Mouse (Mus musculus): Measurements from ENCODE around the gene Capn13. TPM values are rescaled to one million over a fixed set of nuclear protein-coding genes. Genes with fewer than 3 reads are reported as not detected.

Gene Capn13
- polyA plus RNA-seq (2015; fragmentation: Nextera tagmentation; extraction: Ambion mirVana) = not detected in 2 replicates

DNA sequence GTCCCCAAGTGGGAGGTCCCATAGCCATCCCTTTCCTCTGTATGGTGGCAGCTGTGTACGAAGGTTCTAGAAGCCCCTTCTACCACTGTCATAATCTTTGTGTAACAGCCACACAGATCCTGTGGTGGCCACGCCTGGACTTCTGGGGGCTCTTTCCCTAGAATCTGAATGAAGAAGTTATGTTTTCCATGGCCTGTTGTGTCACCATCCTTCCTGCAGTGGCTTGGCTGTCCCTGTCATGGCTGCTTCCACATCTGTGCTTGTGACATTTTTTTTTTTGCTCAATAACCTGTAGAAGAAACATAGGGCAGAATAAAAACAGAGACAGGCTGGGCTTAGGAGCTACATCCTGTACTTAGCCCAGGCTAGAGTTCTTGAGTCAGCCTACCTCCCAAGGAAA lies at the start of gene Capn13:
TSS of gene Capn13 (minus strand) at position 5 of the 400 bp plus-strand sequence.
- Histone ChIP-seq H3K4me3 (ENCODE audit: low read depth, low read length) (no peak within 1 kb of the TSS), H3K9ac (ENCODE audit: low read depth, low read length) (no peak within 1 kb of the TSS), H3K4me1 (ENCODE audit: control insufficient read depth, insufficient read depth, low read length) (no peaks in the 10 kb centered on the region), H3K36me3 (ENCODE audit: control insufficient read depth, insufficient read depth, low read length) (no peaks in the 10 kb centered on the region), H3K27me3 (ENCODE audit: control insufficient read depth, insufficient read depth, low read depth, low read length) (no peaks in the 10 kb centered on the region), H3K9me3 (replicated peaks; ENCODE audit: control insufficient read depth, low read length, poor library complexity, severe bottlenecking) (no peaks in the 10 kb centered on the region), H3K4me2 (ENCODE audit: low read length) (no peak within 1 kb of the TSS), H3K27ac (ENCODE audit: low read length) (no peak within 1 kb of the TSS)
- no peak for ATAC-seq
- WGBS = 71% methylated on average over 2 of the region's 2 CpGs

DNA sequence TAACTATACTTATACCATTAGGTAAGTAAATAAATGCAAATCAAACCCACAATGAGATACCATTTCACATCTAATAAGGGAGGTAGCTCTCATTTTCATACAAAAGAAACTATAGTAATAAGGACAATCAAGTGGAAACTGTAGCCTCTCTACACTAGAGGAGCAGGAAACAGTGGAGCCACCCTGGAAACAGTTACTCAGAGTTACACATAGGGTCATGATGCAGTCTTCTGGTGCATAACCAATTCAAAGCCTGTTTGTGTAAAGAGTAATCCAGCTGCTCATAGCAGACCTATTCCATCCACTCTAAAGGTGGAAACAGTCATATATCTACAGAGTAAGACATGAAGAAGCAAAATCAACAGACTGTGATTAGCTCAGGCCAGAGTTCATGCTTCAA lies 48.4 kb upstream of the Capn13 start:
- H3K36me3 ChIP-seq (ENCODE audit: control insufficient read depth, insufficient read depth, low read length) = no peaks in the 10 kb centered on the region
- H3K4me3 ChIP-seq (ENCODE audit: low read depth, low read length) = no peak overlapping the region
- ATAC-seq = no peak
- H3K27ac ChIP-seq (ENCODE audit: low read length) = no peak overlapping the region
- H3K4me1 ChIP-seq (ENCODE audit: control insufficient read depth, insufficient read depth, low read length) = 0 out of 2 replicates have a peak, but pooled peaks cover 2% of the 10 kb centered on the region
- H3K27me3 ChIP-seq (ENCODE audit: control insufficient read depth, insufficient read depth, low read depth, low read length) = no peaks in the 10 kb centered on the region
- H3K9me3 ChIP-seq (replicated peaks; ENCODE audit: control insufficient read depth, low read length, poor library complexity, severe bottlenecking) = no peaks in the 10 kb centered on the region
- no peak overlapping the region for H3K9ac ChIP-seq (ENCODE audit: low read depth, low read length)
- H3K4me2 ChIP-seq (ENCODE audit: low read length) = no peak overlapping the region

- ATAC-seq = no peak
- 100% methylated on average over 1 of the region's 1 CpGs for WGBS
- H3K27me3 ChIP-seq (ENCODE audit: control insufficient read depth, insufficient read depth, low read depth, low read length) = no peaks in the 10 kb centered on the region
- H3K4me3 ChIP-seq (ENCODE audit: low read depth, low read length) = no peak overlapping the region
- H3K4me1 ChIP-seq (ENCODE audit: control insufficient read depth, insufficient read depth, low read length) = no peaks in the 10 kb centered on the region
- H3K9me3 ChIP-seq (replicated peaks; ENCODE audit: control insufficient read depth, low read length, poor library complexity, severe bottlenecking) = no peaks in the 10 kb centered on the region
- H3K4me2 ChIP-seq (ENCODE audit: low read length) = no peak overlapping the region
- H3K27ac ChIP-seq (ENCODE audit: low read length) = no peak overlapping the region
- H3K36me3 ChIP-seq (ENCODE audit: control insufficient read depth, insufficient read depth, low read length) = no peaks in the 10 kb centered on the region
- H3K9ac ChIP-seq (ENCODE audit: low read depth, low read length) = no peak overlapping the region
These were observed 40.1 kb upstream of the Capn13 start for GRCm38 (mm10) chr17:73440798-73441197.

DNA sequence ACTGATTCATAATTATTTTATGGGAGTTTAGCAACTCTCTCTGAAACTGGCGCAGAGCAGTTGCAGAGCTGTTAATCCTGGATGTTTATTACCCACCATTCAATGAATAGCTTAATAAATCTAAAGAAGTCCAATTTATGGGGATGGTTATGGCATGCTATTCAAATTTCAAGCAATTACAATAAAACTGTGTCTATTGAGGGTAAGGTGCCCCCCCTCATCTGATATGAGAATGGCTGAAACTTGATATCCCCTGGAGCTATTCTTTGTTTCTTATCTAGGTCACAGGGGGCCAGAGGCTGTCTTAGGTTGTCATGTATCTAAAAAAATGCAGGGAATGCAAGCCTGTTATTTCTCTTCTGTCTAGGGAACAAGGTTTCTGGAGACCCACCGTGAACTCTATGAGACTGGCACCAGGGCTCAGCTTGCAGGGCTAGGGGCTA lies 31.9 kb upstream of the Capn13 start:
- WGBS = 63% methylated on average over 2 of the region's 2 CpGs
- H3K27ac ChIP-seq (ENCODE audit: low read length) = no peak overlapping the region
- H3K4me1 ChIP-seq (ENCODE audit: control insufficient read depth, insufficient read depth, low read length) = no peaks in the 10 kb centered on the region
- H3K36me3 ChIP-seq (ENCODE audit: control insufficient read depth, insufficient read depth, low read length) = no peaks in the 10 kb centered on the region
- H3K9ac ChIP-seq (ENCODE audit: low read depth, low read length) = no peak overlapping the region
- no peaks in the 10 kb centered on the region for H3K9me3 ChIP-seq (replicated peaks; ENCODE audit: control insufficient read depth, low read length, poor library complexity, severe bottlenecking)
- H3K27me3 ChIP-seq (ENCODE audit: control insufficient read depth, insufficient read depth, low read depth, low read length) = no peaks in the 10 kb centered on the region
- H3K4me3 ChIP-seq (ENCODE audit: low read depth, low read length) = no peak overlapping the region
- H3K4me2 ChIP-seq (ENCODE audit: low read length) = no peak overlapping the region
- no peak for ATAC-seq

DNA sequence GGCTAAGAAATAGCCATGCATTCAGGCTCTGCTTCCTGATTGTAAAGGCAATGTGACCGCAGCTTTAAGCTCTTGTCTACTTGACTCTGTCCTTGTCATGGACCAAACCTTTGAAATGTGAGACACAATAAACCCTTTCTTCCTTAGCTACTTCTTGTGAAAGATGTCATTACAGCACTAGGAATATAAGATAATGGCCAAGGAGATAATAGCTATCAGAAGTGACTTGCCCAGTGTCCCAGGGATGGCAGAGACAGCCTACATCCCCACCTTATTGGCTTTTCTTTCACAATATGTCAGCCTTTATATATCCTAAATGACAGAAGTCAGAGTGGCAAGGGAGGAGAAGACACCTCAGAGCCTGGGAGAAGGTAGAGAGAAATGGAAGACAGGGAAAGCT lies 31.4 kb upstream of the Capn13 start:
- no peaks in the 10 kb centered on the region for H3K36me3 ChIP-seq (ENCODE audit: control insufficient read depth, insufficient read depth, low read length)
- no peak overlapping the region for H3K4me3 ChIP-seq (ENCODE audit: low read depth, low read length)
- no peak overlapping the region for H3K4me2 ChIP-seq (ENCODE audit: low read length)
- 90% methylated on average over 1 of the region's 1 CpGs for WGBS
- H3K9ac ChIP-seq (ENCODE audit: low read depth, low read length) = no peak overlapping the region
- H3K9me3 ChIP-seq (replicated peaks; ENCODE audit: control insufficient read depth, low read length, poor library complexity, severe bottlenecking) = no peaks in the 10 kb centered on the region
- H3K4me1 ChIP-seq (ENCODE audit: control insufficient read depth, insufficient read depth, low read length) = no peaks in the 10 kb centered on the region
- no peak for ATAC-seq
- H3K27ac ChIP-seq (ENCODE audit: low read length) = no peak overlapping the region
- H3K27me3 ChIP-seq (ENCODE audit: control insufficient read depth, insufficient read depth, low read depth, low read length) = no peaks in the 10 kb centered on the region

- H3K27me3 ChIP-seq (ENCODE audit: control insufficient read depth, insufficient read depth, low read depth, low read length) = no peaks in the 10 kb centered on the region
- no peaks in the 10 kb centered on the region for H3K9me3 ChIP-seq (replicated peaks; ENCODE audit: control insufficient read depth, low read length, poor library complexity, severe bottlenecking)
- H3K4me1 ChIP-seq (ENCODE audit: control insufficient read depth, insufficient read depth, low read length) = peaks cover 9% of the 10 kb centered on the region
- no peak overlapping the region for H3K9ac ChIP-seq (ENCODE audit: low read depth, low read length)
- H3K4me3 ChIP-seq (ENCODE audit: low read depth, low read length) = no peak overlapping the region
- H3K27ac ChIP-seq (ENCODE audit: low read length) = no peak overlapping the region
- no peak for ATAC-seq
- WGBS = 33% methylated on average over 2 of the region's 2 CpGs
- no peaks in the 10 kb centered on the region for H3K36me3 ChIP-seq (ENCODE audit: control insufficient read depth, insufficient read depth, low read length)
- H3K4me2 ChIP-seq (ENCODE audit: low read length) = no peak overlapping the region
These were observed 16.7 kb upstream of the Capn13 start for GRCm38 (mm10) chr17:73417382-73417781.

DNA sequence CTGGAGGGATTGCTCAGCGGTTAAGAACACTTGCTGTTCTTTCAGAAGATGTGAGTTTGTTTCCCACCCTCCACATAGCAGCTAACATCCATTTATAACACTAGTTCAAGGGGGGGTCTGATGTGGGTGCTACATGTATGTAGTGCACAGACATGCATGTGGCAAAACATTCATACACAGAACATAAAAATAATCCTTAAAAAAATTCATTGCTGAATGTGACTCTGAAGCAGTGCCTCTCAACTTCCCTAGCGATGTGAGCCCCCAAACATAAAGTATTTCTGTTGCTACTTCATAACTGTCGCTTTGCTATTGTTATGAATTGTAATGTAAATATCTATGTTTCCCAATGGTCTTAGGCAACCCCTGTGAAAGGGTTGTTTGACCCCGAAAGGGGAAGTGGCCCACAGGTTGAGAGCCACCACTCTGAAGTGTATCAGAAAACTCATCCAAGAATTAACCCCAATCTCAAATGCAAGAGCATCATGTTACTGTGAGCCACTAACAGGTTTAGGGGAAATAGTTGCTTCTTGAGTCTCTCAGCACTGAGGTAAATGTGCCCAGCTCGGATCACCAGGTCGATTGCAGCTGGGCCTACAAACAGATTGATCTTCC lies 15.6 kb upstream of the Capn13 start:
- WGBS = 61% methylated on average over 6 of the region's 6 CpGs

GRCm38 (mm10) chr17:73411817-73412216 lies 11.2 kb upstream of the Capn13 start:
- H3K4me1 ChIP-seq (ENCODE audit: control insufficient read depth, insufficient read depth, low read length) = peaks cover under 1% of the 10 kb centered on the region; the same call in 1 of the 2 replicates
- no peak overlapping the region for H3K4me3 ChIP-seq (ENCODE audit: low read depth, low read length)
- H3K4me2 ChIP-seq (ENCODE audit: low read length) = no peak overlapping the region
- no peaks in the 10 kb centered on the region for H3K27me3 ChIP-seq (ENCODE audit: control insufficient read depth, insufficient read depth, low read depth, low read length)
- ATAC-seq = no peak
- no peak overlapping the region for H3K27ac ChIP-seq (ENCODE audit: low read length)
- WGBS = 34% methylated on average over 4 of the region's 4 CpGs
- H3K9ac ChIP-seq (ENCODE audit: low read depth, low read length) = no peak overlapping the region
- no peaks in the 10 kb centered on the region for H3K9me3 ChIP-seq (replicated peaks; ENCODE audit: control insufficient read depth, low read length, poor library complexity, severe bottlenecking)
- no peaks in the 10 kb centered on the region for H3K36me3 ChIP-seq (ENCODE audit: control insufficient read depth, insufficient read depth, low read length)

More for the DNA sequence above, 15.6 kb upstream of the Capn13 start:
- no peaks in the 10 kb centered on the region for H3K36me3 ChIP-seq (ENCODE audit: control insufficient read depth, insufficient read depth, low read length)
- ATAC-seq = no peak
- no peaks in the 10 kb centered on the region for H3K27me3 ChIP-seq (ENCODE audit: control insufficient read depth, insufficient read depth, low read depth, low read length)
- no peak overlapping the region for H3K9ac ChIP-seq (ENCODE audit: low read depth, low read length)
- H3K4me3 ChIP-seq (ENCODE audit: low read depth, low read length) = no peak overlapping the region
- peaks cover 9% of the 10 kb centered on the region for H3K4me1 ChIP-seq (ENCODE audit: control insufficient read depth, insufficient read depth, low read length)
- H3K9me3 ChIP-seq (replicated peaks; ENCODE audit: control insufficient read depth, low read length, poor library complexity, severe bottlenecking) = no peaks in the 10 kb centered on the region
- H3K4me2 ChIP-seq (ENCODE audit: low read length) = no peak overlapping the region
- H3K27ac ChIP-seq (ENCODE audit: low read length) = no peak overlapping the region

GRCm38 (mm10) chr17:73401272-73401671 lies 606 bp upstream of the Capn13 start:
- WGBS = 83% methylated on average over 2 of the region's 2 CpGs
- Histone ChIP-seq H3K4me3 (ENCODE audit: low read depth, low read length) (no peak overlapping the region), H3K4me1 (ENCODE audit: control insufficient read depth, insufficient read depth, low read length) (no peaks in the 10 kb centered on the region), H3K9me3 (replicated peaks; ENCODE audit: control insufficient read depth, low read length, poor library complexity, severe bottlenecking) (no peaks in the 10 kb centered on the region), H3K27ac (ENCODE audit: low read length) (no peak overlapping the region), H3K36me3 (ENCODE audit: control insufficient read depth, insufficient read depth, low read length) (no peaks in the 10 kb centered on the region), H3K27me3 (ENCODE audit: control insufficient read depth, insufficient read depth, low read depth, low read length) (no peaks in the 10 kb centered on the region), H3K4me2 (ENCODE audit: low read length) (no peak overlapping the region), H3K9ac (ENCODE audit: low read depth, low read length) (no peak overlapping the region)
- ATAC-seq = no peak
